Mouse (Mus musculus): Measurements from ENCODE around the gene Megf11. TPM values are rescaled to one million over a fixed set of nuclear protein-coding genes. Genes with fewer than 3 reads are reported as not detected.

Gene Megf11
- polyA plus RNA-seq, 1 experiment from 2014 or later: 1.3 TPM

GRCm38 (mm10) chr9:64737406-64738201 lies 352.2 kb downstream of the Megf11 start, which contains the start of gene Rab11a:
Gene Rab11a (minus strand): TSS chr9:64737758.
- ATAC-seq: peak; percentile 71
- POLR2A ChIA-PET: interaction anchor here (0.6 to 1.5 kb wide), 5 partner anchors 9 to 1418 kb away, joined by 3 to 9 read pairs (median 4); no protein-coding TSS in a partner anchor

GRCm38 (mm10) chr9:64739001-64739400 lies 353.6 kb downstream of the Megf11 start:
- CTCF ChIA-PET: interaction anchor here (1.3 kb wide), 1 partner anchor 18 kb away, joined by 4 read pairs; no protein-coding TSS in a partner anchor
- DNase-seq (ENCODE audit: low read depth, low spot score) (no peak), ATAC-seq (no peak)
- in situ Hi-C loops (cut with MboI; ENCODE audit: low pct_unique_long_range_greater_than_20kb): no loop called here
- no peaks in the 10 kb centered on the region for H3K27me3 ChIP-seq
- TF ChIP-seq CTCF (IDR thresholded peaks at IDR 0.05): no peak
- POLR2A ChIA-PET: interaction anchor here (1.5 kb wide), 1 partner anchor 8 kb away, joined by 4 read pairs; no protein-coding TSS in a partner anchor

More at GRCm38 (mm10) chr9:64737406-64738201, 352.2 kb downstream of the Megf11 start, which contains the start of gene Rab11a:
- H3K27me3 ChIP-seq: no peaks in the 10 kb centered on the region
- peak; percentile 50 for TF ChIP-seq CTCF (IDR thresholded peaks at IDR 0.05)
- CTCF ChIA-PET: interaction anchor here (0.9 to 1.3 kb wide), 3 partner anchors 9 to 28 kb away, joined by 3 to 4 read pairs (median 3); no protein-coding TSS in a partner anchor
- in situ Hi-C loops (cut with MboI; ENCODE audit: low pct_unique_long_range_greater_than_20kb): no loop called here
- DNase-seq (ENCODE audit: low read depth, low spot score): peak; percentile 68

DNA sequence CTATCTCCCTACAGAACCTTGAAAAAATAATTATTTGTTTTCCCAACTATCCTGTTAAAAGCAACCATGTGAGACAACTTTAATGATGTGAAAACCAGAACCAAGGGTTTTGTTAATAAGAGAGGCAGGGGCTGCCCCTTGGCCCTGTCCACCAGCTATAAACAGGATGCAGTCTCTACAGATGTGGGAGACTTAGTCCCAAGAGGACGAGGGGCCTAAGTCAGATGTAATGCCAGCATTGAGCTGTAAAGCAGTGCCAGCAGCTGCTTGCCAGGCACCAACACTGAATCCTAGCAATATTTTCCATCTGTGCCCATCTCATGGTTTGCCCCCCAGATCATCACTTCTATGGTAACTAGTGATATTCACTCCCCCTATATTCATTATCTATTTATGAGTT lies 357.0 kb downstream of the Megf11 start:
- in situ Hi-C loops (cut with MboI; ENCODE audit: low pct_unique_long_range_greater_than_20kb): no loop called here
- no peak for TF ChIP-seq CTCF (IDR thresholded peaks at IDR 0.05)

GRCm38 (mm10) chr9:64747735-64748134 lies 362.3 kb downstream of the Megf11 start:
- DNase-seq (ENCODE audit: low read depth, low spot score): peak; percentile 59
- in situ Hi-C loops (cut with MboI; ENCODE audit: low pct_unique_long_range_greater_than_20kb): no loop called here
- TF ChIP-seq CTCF (IDR thresholded peaks at IDR 0.05): no peak
- no peaks in the 10 kb centered on the region for H3K27me3 ChIP-seq
- CTCF ChIA-PET: no interaction called here
- no peak for ATAC-seq
- POLR2A ChIA-PET: interaction anchor here (0.7 to 1.4 kb wide), 2 partner anchors 10 to 12 kb away, joined by 3 to 4 read pairs; partner anchors contain the start of gene Rab11a

More for the DNA sequence above, 357.0 kb downstream of the Megf11 start:
- ATAC-seq (no peak), DNase-seq (ENCODE audit: low read depth, low spot score) (no peak)
- H3K27me3 ChIP-seq: no peaks in the 10 kb centered on the region
- ChIA-PET POLR2A (no interaction called here), CTCF (no interaction called here)

GRCm38 (mm10) chr9:64749314-64749713 lies 363.9 kb downstream of the Megf11 start:
- CTCF ChIA-PET: no interaction called here
- no peak for ATAC-seq
- H3K27me3 ChIP-seq: no peaks in the 10 kb centered on the region
- POLR2A ChIA-PET: no interaction called here
- no peak for DNase-seq (ENCODE audit: low read depth, low spot score)
- in situ Hi-C loops (cut with MboI; ENCODE audit: low pct_unique_long_range_greater_than_20kb): no loop called here
- no peak for TF ChIP-seq CTCF (IDR thresholded peaks at IDR 0.05)

- CTCF ChIA-PET: no interaction called here
- POLR2A ChIA-PET: no interaction called here
- no peak for DNase-seq (ENCODE audit: low read depth, low spot score)
- in situ Hi-C loops (cut with MboI; ENCODE audit: low pct_unique_long_range_greater_than_20kb): no loop called here
- no peak for TF ChIP-seq CTCF (IDR thresholded peaks at IDR 0.05)
- ATAC-seq: no peak
- no peaks in the 10 kb centered on the region for H3K27me3 ChIP-seq
Observed at GRCm38 (mm10) chr9:64752575-64752974, 367.1 kb downstream of the Megf11 start.

DNA sequence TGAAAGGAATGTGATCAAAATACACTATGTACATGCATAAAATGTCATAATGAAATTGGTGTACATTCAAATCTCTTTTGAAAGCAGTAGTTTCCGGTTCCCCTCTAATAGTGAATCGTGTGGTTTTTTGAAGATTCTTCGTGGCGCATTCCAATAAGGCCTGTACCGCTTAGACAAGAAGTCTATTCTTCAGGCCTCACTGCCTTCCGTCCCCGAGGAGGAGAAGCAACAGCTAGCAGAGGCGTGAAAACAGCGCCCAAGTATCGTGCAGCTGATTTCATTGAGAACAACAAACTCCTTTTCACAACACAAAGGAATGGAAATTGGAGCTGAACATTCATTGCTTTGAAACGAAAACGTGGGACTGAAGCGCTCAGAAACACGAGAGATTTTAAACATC lies 372.6 kb downstream of the Megf11 start:
- no peaks in the 10 kb centered on the region for H3K27me3 ChIP-seq
- TF ChIP-seq CTCF (IDR thresholded peaks at IDR 0.05): no peak
- in situ Hi-C loops (cut with MboI; ENCODE audit: low pct_unique_long_range_greater_than_20kb): no loop called here
- POLR2A ChIA-PET: no interaction called here
- CTCF ChIA-PET: interaction anchor here (1.0 kb wide), 1 partner anchor 15 kb away, joined by 3 read pairs; no protein-coding TSS in a partner anchor
- no peak for DNase-seq (ENCODE audit: low read depth, low spot score)
- no peak for ATAC-seq

Other genes with a start within 250 kb of the Megf11 start
- gene Zwilch, start 212.5 kb upstream of the Megf11 start, polyA plus RNA-seq (2021): 35.4 TPM
- 1,287 TPM for gene Rpl4, start 212.3 kb upstream of the Megf11 start, polyA plus RNA-seq (2021)
- 23.8 TPM for gene Snapc5, start 206.4 kb upstream of the Megf11 start, polyA plus RNA-seq (2021)
- 10.3 TPM for gene Uchl4, start 150.4 kb upstream of the Megf11 start, polyA plus RNA-seq (2021)
- gene Map2k1, start 132.0 kb upstream of the Megf11 start, polyA plus RNA-seq (2021): 115 TPM
- gene Tipin, start 104.0 kb upstream of the Megf11 start, polyA plus RNA-seq (2021): 50.2 TPM
- gene Dis3l, start 44.3 kb upstream of the Megf11 start, polyA plus RNA-seq (2021): 21.8 TPM

Data from Patski (cell line).